Comparison of ENCODE assay signal across 8 mouse cellular contexts in the genomic region with DNA sequence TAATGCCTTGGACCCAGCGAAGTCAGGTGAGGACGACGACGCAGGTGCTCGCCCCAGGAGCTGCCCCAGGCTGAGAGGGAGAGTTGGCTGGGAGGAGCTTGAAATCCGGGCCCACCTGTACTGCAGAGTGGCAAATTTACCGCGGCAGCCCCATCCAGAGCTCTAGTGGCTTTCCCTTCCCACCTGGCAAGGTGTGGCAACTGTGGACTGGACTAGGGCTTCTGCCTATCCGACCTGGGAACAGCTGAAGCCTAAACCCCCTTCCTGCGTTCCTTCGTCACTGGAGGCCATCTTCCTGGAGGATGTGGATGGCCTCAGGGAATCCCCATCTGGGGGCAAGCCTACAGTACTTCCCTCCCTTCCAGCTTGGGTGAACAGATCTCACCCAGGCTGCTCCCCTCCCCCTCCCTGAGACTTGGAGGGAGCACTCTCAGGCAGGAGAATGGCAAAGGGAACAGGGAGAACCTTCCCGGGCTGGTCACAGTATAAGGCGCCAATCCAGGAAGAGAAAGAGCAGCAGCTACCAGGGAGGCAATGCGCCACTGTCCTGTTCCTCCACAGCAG. TPM values are rescaled to one million over a fixed set of nuclear protein-coding genes. Genes with fewer than 3 reads are reported as not detected.
DNase-seq lines count a peak whose midpoint lies in the region; ATAC-seq and TF ChIP-seq lines count a peak whose summit lies in the region.

No protein-coding gene starts in this region.

- peak overlapping the region; percentile 28; the same call in 1 of the 2 replicates for H3K4me2 ChIP-seq in heart, embryonic 13.5 days
- H3K4me2 ChIP-seq in midbrain, embryonic 16.5 days (ENCODE audit: low read length), result no peak overlapping the region
- 0 out of 2 replicates have a peak overlapping the region, but pooled peaks have one; percentile 21 for H3K4me2 ChIP-seq in embryonic facial prominence, embryonic 15.5 days (replicated peaks)

- no peak for DNase-seq in heart, postnatal 10 days
- DNase-seq in midbrain, embryonic 10.5 days (ENCODE audit: low spot score), result no peak
- DNase-seq in thymus, postnatal 0 days (ENCODE audit: low spot score), result no peak

- TF ChIP-seq POLR2A in small intestine, adult 2 months (IDR thresholded peaks at IDR 0.05; ENCODE audit: low read depth, low read length), result 0 out of 2 replicates have a peak, but pooled peaks have one; percentile 7

- WGBS in heart, embryonic 13.5 days, result 69% methylated on average over 14 of the region's 14 CpGs
- 69% methylated on average over 14 of the region's 14 CpGs for WGBS in midbrain, embryonic 10.5 days
- WGBS in midbrain, embryonic 16.5 days, result 71% methylated on average over 14 of the region's 14 CpGs
- WGBS in embryonic facial prominence, embryonic 15.5 days, result 47% methylated on average over 14 of the region's 14 CpGs
- 33% methylated on average over 14 of the region's 14 CpGs for WGBS in small intestine, adult 2 months

- no peak overlapping the region for H3K4me3 ChIP-seq in heart, embryonic 13.5 days
- no peak overlapping the region for H3K4me3 ChIP-seq in midbrain, embryonic 10.5 days
- no peak overlapping the region for H3K4me3 ChIP-seq in midbrain, embryonic 16.5 days (ENCODE audit: low read depth, low read length)
- H3K4me3 ChIP-seq in embryonic facial prominence, embryonic 15.5 days (replicated peaks), result no peak overlapping the region
- H3K4me3 ChIP-seq in small intestine, adult 2 months (ENCODE audit: low read depth, low read length), result peak overlapping the region; percentile 34

- H3K27ac ChIP-seq in heart, embryonic 13.5 days (replicated peaks), result peak overlapping the region; percentile 83
- H3K27ac ChIP-seq in midbrain, embryonic 10.5 days (replicated peaks), result peak overlapping the region; percentile 23; the same call in 1 of the 2 replicates
- H3K27ac ChIP-seq in midbrain, embryonic 16.5 days (ENCODE audit: low read length), result no peak overlapping the region
- peak overlapping the region; percentile 81 for H3K27ac ChIP-seq in embryonic facial prominence, embryonic 15.5 days (replicated peaks)
- peak overlapping the region; percentile 63 for H3K27ac ChIP-seq in small intestine, adult 2 months (ENCODE audit: insufficient read depth, low read depth, low read length)

- peak overlapping the region; percentile 55 for H3K9ac ChIP-seq in heart, embryonic 13.5 days
- H3K9ac ChIP-seq in midbrain, embryonic 16.5 days (ENCODE audit: low read depth, low read length), result no peak overlapping the region
- 0 out of 2 replicates have a peak overlapping the region, but pooled peaks have one; percentile 6 for H3K9ac ChIP-seq in embryonic facial prominence, embryonic 15.5 days

- peaks cover 83% of the 10 kb centered on the region for H3K4me1 ChIP-seq in heart, embryonic 13.5 days
- H3K4me1 ChIP-seq in midbrain, embryonic 10.5 days, result peaks cover 78% of the 10 kb centered on the region
- H3K4me1 ChIP-seq in midbrain, embryonic 16.5 days (ENCODE audit: control insufficient read depth, insufficient read depth, low read length), result peaks cover 38% of the 10 kb centered on the region
- peaks cover 86% of the 10 kb centered on the region for H3K4me1 ChIP-seq in embryonic facial prominence, embryonic 15.5 days
- peaks cover 67% of the 10 kb centered on the region for H3K4me1 ChIP-seq in small intestine, adult 2 months (ENCODE audit: control insufficient read depth, insufficient read depth, insufficient read length, low read length)

- H3K27me3 ChIP-seq in heart, embryonic 13.5 days (replicated peaks), result no peaks in the 10 kb centered on the region
- H3K27me3 ChIP-seq in midbrain, embryonic 10.5 days (ENCODE audit: low read depth, poor library complexity, severe bottlenecking), result no peaks in the 10 kb centered on the region
- H3K27me3 ChIP-seq in midbrain, embryonic 16.5 days (ENCODE audit: control insufficient read depth, insufficient read depth, low read depth, low read length), result no peaks in the 10 kb centered on the region
- no peaks in the 10 kb centered on the region for H3K27me3 ChIP-seq in embryonic facial prominence, embryonic 15.5 days
- H3K27me3 ChIP-seq in small intestine, adult 2 months (ENCODE audit: control insufficient read depth, insufficient read depth, low read length), result no peaks in the 10 kb centered on the region

- H3K36me3 ChIP-seq in heart, embryonic 13.5 days, result peaks cover 9% of the 10 kb centered on the region; the same call in 1 of the 2 replicates
- peaks cover 33% of the 10 kb centered on the region for H3K36me3 ChIP-seq in midbrain, embryonic 10.5 days
- H3K36me3 ChIP-seq in midbrain, embryonic 16.5 days (ENCODE audit: control insufficient read depth, insufficient read depth, low read length), result no peaks in the 10 kb centered on the region
- 0 out of 2 replicates have a peak, but pooled peaks cover 8% of the 10 kb centered on the region for H3K36me3 ChIP-seq in embryonic facial prominence, embryonic 15.5 days
- peaks cover 6% of the 10 kb centered on the region; the same call in 1 of the 2 replicates for H3K36me3 ChIP-seq in small intestine, adult 2 months (ENCODE audit: control insufficient read depth, insufficient read depth, low read length)

- ATAC-seq in heart, embryonic 13.5 days (ENCODE audit: extremely low read depth, insufficient number of reproducible peaks, low FRiP score, low TSS enrichment), result no peak
- no peak for ATAC-seq in midbrain, embryonic 16.5 days
- ATAC-seq in embryonic facial prominence, embryonic 15.5 days (ENCODE audit: insufficient number of reproducible peaks, low FRiP score, low TSS enrichment, low read depth), result no peak
- no peak for ATAC-seq in megakaryocyte progenitor cell, adult 5-6 weeks (replicated peaks; ENCODE audit: poor library complexity)

- no peaks in the 10 kb centered on the region for H3K9me3 ChIP-seq in heart, embryonic 13.5 days
- H3K9me3 ChIP-seq in midbrain, embryonic 10.5 days (replicated peaks), result no peaks in the 10 kb centered on the region; the same call in 1 of the 2 replicates
- no peaks in the 10 kb centered on the region for H3K9me3 ChIP-seq in midbrain, embryonic 16.5 days (replicated peaks; ENCODE audit: control insufficient read depth, low read length, poor library complexity, severe bottlenecking)
- no peaks in the 10 kb centered on the region for H3K9me3 ChIP-seq in embryonic facial prominence, embryonic 15.5 days (replicated peaks)

- no peak for TF ChIP-seq CTCF in small intestine, adult 2 months (IDR thresholded peaks at IDR 0.05; ENCODE audit: extremely low read depth, insufficient read length, insufficient replicate concordance, low read depth, low read length)

- intact Hi-C loops in heart, postnatal 10 days (cut with DNase I), result no loop called here

RNA-seq across cellular contexts. Expression of a gene that starts 29.7 kb away (rescaled TPM):
- 6.8 and 7.3 TPM in 2 replicates for polyA plus RNA-seq in heart, embryonic 13.5 days (2015; fragmentation: Nextera tagmentation; extraction: Ambion mirVana)
- 10 to 100 TPM; 19.5 to 20.3 TPM for total RNA-seq in heart, postnatal 10 days (2021)
- polyA plus RNA-seq in midbrain, embryonic 10.5 days (2016; fragmentation: Nextera tagmentation; extraction: Ambion mirVana), result 5.9 and 6.3 TPM in 2 replicates
- polyA plus RNA-seq in midbrain, embryonic 16.5 days (2015; fragmentation: Nextera tagmentation; extraction: Ambion mirVana), result 2.7 and 3.6 TPM in 2 replicates
- polyA plus RNA-seq in embryonic facial prominence, embryonic 15.5 days (2015; fragmentation: Nextera tagmentation; extraction: Ambion mirVana), result 15.4 and 15.9 TPM in 2 replicates
- polyA plus RNA-seq in small intestine, adult 2 months (2012; rRNA removed), result 8.9 and 25.9 TPM in 2 replicates
- polyA plus RNA-seq in thymus, postnatal 0 days (2015; fragmentation: Nextera tagmentation; extraction: Ambion mirVana), result 5.1 and 6.3 TPM in 2 replicates
- 13.7 and 14.1 TPM in 2 replicates for total RNA-seq in megakaryocyte progenitor cell, adult 5-6 weeks (2015)
- 11.5 and 15.2 TPM in 2 replicates for total RNA-seq in megakaryocyte progenitor cell, adult 5-6 weeks (2017)

RNA-seq across cellular contexts. Expression of a gene that starts 40.7 kb away (rescaled TPM):
- polyA plus RNA-seq in heart, embryonic 13.5 days (2015; fragmentation: Nextera tagmentation; extraction: Ambion mirVana), result 0.48 and 0.65 TPM in 2 replicates
- total RNA-seq in heart, postnatal 10 days (2021), result under 1 TPM; 0.35 to 0.43 TPM
- 2.1 and 3.3 TPM in 2 replicates for polyA plus RNA-seq in midbrain, embryonic 10.5 days (2016; fragmentation: Nextera tagmentation; extraction: Ambion mirVana)
- 8.2 and 9.3 TPM in 2 replicates for polyA plus RNA-seq in midbrain, embryonic 16.5 days (2015; fragmentation: Nextera tagmentation; extraction: Ambion mirVana)
- polyA plus RNA-seq in embryonic facial prominence, embryonic 15.5 days (2015; fragmentation: Nextera tagmentation; extraction: Ambion mirVana), result 1.8 and 3.0 TPM in 2 replicates
- polyA plus RNA-seq in small intestine, adult 2 months (2012; rRNA removed), result 0.10 and 0.33 TPM in 2 replicates
- 0.18 and 0.22 TPM in 2 replicates for polyA plus RNA-seq in thymus, postnatal 0 days (2015; fragmentation: Nextera tagmentation; extraction: Ambion mirVana)
- total RNA-seq in megakaryocyte progenitor cell, adult 5-6 weeks (2015), result 0.15 TPM in 2 replicates
- total RNA-seq in megakaryocyte progenitor cell, adult 5-6 weeks (2017), result 0.24 and 0.62 TPM in 2 replicates
